Mouse (Mus musculus): ENCODE results near the gene T2.

T2 gene

GRCm38 (mm10) chr17:8420739-8421138, 64.9 kb downstream of the T2 start:
- no peak for DNase-seq

DNA sequence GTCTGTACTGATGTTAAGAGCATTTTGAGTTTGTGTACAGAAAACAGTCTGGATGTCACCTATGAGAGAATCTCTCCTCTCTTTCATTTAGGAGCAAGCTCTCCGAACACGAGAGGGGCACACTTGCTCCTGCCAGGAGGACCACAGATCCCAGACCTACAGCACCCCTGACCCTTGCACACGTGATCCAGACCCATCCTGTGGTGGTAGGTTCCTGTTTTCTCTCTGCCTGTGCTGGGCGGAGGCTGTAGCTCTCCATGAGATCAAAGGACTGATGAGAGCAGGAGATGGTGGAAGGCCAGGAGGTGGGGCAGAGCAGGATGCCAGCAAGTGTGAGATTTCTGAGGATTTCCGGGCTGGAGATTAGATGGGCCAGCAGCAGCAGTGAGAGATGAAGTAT, 65.7 kb downstream of the T2 start:
- DNase-seq: no peak

DNA sequence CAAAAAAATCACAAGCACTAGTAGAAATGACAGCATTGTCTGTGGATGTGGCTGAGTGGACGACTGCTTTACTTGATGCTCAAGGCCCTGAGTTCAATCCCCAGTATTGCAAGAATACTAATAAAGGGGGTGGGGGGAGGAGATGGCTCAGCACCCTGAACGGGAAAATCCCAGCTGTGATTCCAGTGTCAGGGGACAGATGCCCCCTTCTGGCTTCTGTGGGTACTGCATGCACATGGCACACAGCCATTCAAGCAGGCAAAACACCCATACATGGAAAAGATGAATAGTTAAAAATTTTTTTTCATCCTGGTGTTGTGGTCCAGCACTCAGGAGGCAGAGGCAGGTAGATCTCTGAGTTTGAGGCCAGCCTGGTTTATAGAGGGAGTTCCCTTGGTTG, 67.5 kb downstream of the T2 start:
- peak; percentile 11 for DNase-seq

- DNase-seq: no peak
Measured at GRCm38 (mm10) chr17:8429436-8429835, 73.6 kb downstream of the T2 start.

GRCm38 (mm10) chr17:8429896-8430295, 74.1 kb downstream of the T2 start:
- DNase-seq: no peak

DNA sequence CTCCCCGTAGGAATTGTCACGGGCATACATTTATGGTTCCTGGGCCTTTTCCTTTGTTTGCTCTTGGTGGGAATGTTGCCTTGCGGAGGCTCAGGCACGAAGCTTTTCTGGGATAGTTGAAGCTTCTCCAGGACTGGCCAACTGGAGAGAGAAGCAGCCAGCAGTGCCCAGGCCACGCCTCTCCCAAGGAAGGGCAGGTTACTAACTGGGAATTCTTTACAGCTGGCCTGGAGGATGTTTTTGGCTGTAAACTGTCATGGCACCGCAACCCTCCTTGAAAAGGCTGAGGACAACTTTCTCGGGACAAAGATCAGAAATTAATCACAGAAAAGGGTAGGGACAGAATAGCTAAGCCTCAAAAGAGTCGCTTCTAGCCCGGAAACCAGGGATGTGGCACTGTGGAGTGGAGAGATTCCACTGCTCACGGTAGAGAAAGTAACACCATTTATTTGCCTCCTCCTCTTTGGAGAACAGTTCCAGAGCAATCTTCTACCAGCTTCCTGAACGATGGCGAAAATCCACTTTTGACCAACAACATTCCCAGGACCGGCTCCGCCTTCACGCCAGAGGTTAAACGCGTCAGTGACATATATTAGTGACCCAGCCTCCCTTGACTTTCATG, 76.5 kb downstream of the T2 start:
- DNase-seq: no peak

- no peak for DNase-seq
Measured at GRCm38 (mm10) chr17:8433121-8433977, 77.6 kb downstream of the T2 start.

GRCm38 (mm10) chr17:8433978-8434960, 78.5 kb downstream of the T2 start, which contains the start of gene T:
Gene T, plus strand, starts transcription at chr17:8434423.
- no peak for DNase-seq

GRCm38 (mm10) chr17:8436184-8436583, 80.4 kb downstream of the T2 start:
- DNase-seq: no peak

DNA sequence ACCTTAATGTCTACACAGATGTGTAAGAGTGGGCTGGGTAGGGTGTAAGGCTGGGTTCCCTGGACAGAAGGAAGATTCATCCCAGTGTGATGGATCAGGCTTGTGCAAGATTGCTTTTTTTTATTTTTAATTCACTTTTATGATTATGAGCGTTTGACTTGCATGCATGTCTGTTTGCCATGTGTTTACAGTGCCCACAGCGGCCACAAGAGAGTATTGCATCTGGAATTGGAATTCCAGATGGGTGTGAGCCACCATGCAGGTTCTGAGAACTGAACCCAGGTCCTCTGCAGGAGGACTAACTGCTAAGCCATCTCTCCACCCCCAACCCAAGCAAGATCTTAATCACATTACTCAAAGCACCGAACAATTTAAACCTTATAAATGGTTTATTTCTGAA, 88.3 kb downstream of the T2 start:
- no peak for DNase-seq

DNA sequence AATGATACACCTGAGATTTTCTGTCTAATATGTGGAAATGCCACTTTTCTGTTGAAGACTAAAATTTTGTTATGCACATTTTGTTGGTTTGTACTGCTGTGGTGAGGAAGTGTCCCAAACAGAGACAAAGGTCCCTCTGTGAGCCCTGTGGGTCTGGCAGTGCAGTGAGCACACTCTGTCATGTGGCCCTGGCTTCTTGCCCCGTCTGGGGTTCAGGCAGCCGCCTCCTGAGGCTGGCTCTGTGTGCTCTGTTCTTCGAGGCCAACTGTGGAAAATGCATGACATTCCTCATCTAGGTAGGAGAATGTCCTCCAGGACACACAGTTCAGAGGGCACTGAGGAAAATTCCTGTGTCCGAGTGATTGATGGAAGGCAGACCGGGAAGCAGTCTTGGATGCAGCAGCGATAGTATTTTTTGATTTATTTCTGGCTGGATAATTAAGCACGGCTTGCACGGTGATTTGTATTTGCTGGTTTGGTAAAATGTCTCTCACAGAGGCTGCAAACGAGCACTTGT, 91.9 kb downstream of the T2 start:
- no peak for DNase-seq

- DNase-seq: no peak
Measured at GRCm38 (mm10) chr17:8448324-8448723, 92.5 kb downstream of the T2 start.

- DNase-seq: no peak
Measured at GRCm38 (mm10) chr17:8455196-8455595, 99.4 kb downstream of the T2 start.

- DNase-seq: no peak
Measured at GRCm38 (mm10) chr17:8455601-8456000, 99.8 kb downstream of the T2 start.

DNA sequence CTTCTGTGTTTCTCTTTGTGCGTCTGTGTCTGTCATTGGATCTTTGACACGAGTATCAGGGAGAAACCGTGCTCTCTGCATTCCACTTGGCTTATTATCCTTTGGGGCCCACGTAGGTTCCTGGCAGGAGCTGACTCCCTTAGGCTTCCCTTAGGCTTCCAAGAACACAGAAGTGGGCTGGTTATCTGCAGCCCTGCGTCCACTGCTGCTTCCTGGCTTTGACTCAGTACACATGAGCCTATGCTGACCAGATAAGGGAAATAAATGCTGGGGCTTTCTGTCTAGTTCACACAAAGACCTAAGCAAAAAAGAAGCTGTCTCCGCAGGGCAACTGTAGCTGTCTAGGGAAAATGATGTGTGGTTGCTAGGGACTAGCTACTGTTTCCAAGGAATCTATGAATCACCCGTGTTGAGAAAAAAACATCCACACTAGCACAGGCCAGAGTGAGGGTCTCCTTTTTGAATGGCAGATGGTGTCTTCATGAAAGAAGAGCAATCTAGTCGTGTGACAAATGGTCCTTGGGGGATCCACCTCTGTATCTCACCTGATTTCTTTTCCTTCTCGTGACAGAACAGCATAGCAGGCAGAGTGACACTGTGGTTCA, 101.2 kb downstream of the T2 start:
- DNase-seq: no peak

GRCm38 (mm10) chr17:8461568-8461967, 105.8 kb downstream of the T2 start:
- peak; percentile 33 for DNase-seq

DNA sequence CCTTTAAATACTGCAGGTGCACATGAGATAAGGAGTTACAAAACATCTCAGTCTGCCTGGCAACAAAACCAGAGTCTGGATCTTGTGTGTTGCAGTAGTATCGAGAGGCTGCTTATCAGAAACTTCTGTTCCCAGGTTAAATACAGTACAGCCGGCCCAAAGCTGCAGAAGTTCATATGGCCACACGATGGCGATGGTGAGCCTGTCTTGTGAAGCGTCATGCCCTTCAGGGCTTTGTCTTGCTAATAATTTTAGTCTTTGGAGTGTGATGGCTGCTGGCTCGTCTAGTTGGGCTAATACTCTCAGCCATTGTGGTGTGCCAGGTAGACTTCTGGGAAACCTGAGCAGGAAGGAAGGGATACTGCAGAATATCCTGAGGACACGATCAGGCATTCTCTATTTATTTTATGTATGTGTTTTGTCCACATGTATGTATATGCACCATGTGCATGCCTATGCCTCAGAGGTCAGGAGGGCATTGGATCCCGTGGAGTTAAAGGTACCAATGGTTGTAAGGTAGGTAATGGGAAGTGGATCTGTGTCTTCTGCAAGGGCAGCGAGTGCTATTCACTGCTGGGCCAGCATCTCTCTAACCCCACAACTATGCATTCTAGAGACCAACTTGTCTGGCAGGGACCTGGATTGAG, 107.8 kb downstream of the T2 start:
- peak; percentile 63 for DNase-seq

DNA sequence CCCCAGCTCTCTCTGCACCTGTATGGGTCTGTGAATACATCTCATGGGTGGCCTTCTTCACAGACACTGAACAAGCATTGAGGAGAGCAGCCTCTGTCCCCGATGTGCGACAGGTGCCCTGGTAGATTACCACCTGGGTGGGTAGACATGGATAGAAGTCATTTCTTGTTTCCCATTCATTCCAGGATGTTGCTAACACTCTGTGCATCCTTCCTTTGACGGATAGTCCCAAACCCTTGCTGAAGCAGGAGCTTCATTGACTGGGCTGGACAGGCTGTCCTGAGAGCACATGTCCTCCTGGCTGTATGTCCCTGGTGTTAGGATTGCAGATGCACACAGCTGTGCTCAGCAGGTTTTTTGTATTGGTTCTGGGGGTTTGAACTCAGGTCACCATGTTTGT, 112.0 kb downstream of the T2 start:
- no peak for DNase-seq

DNA sequence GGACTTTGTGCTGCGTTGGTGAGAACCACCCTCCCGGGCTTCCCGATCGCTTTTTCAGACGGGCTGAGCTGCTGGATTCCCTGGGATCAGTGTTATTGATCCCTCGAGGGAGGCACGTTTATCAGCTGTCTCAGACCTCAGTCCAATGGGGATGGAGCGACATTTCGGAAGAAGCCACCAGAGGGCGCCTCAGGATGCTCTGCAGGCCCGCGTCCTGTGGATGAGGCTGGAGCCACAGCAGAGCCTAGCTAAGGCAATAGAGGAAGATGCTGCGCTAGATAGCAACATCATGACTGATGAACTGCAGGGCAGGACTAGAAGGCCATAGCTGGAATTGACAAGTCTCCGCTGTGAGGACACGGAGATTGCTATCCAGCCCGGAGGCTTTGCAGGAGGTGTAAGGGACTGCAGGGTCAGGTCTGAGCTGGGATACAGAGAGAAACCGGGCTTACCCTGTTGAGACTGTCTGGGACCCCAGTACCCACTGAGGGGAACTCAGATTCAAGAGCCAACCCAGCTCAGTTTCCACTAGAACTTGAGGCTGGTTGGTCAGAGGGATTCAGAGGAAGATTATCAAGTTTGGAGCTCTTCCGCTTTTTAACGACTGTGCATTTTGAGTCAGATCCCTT, 113.0 kb downstream of the T2 start:
- DNase-seq: peak; percentile 72
